Mouse (Mus musculus): ENCODE data around the gene Zbtb24. TPM values are rescaled to one million over a fixed set of nuclear protein-coding genes. Genes with fewer than 3 reads are reported as not detected.

Gene Zbtb24
- total RNA-seq, 4 experiments from 2014 or later: 18.1 to 22.1 (median 20.1) TPM

- DNase-seq (ENCODE audit: low spot score in 2 of 2): no peak
Measured at GRCm38 (mm10) chr10:41464401-41464955, 14.3 kb downstream of the Zbtb24 start.

- no peak for DNase-seq (ENCODE audit: low spot score in 2 of 2)
Measured at GRCm38 (mm10) chr10:41467325-41467724, 17.1 kb downstream of the Zbtb24 start.

DNA sequence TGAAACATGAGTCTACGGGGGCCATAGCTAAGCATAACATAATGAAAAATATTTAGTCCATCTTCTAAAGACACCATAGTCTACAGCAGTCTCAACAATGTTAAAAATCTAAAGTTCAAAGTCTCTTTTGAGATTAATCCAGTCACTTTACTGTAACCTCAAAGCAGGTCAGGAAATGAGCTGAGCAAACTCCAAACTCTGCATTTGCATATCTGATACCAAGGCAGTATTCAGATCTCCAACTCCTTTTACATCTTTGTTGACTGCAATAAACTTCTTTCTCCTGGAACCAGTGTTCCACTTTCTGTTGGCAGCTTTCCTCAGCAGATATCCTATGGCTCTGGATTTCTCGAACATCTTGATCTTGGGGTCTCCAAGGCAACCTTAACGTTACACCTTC lies 20.5 kb downstream of the Zbtb24 start:
- no peak for DNase-seq (ENCODE audit: low spot score in 2 of 2)

DNA sequence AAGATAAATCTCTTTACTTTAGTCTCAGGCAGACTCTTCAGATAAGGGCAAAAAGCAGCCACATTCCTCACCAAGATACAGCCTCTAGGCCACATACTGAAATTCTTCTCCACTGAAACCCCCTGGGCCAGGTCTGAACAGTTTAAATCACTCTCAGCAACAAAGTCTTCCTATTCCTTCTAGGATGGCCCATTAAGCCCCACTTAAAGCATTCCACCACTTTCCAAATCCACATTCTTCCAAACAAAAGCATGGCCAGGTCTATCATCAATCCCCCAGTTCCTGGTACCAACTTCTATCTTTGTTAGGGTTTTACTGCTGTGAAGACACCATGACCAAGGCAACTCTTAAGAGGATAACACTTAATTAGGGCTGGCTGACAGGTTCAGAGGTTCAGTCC lies 22.4 kb downstream of the Zbtb24 start:
- DNase-seq (ENCODE audit: low spot score in 2 of 2): no peak

DNA sequence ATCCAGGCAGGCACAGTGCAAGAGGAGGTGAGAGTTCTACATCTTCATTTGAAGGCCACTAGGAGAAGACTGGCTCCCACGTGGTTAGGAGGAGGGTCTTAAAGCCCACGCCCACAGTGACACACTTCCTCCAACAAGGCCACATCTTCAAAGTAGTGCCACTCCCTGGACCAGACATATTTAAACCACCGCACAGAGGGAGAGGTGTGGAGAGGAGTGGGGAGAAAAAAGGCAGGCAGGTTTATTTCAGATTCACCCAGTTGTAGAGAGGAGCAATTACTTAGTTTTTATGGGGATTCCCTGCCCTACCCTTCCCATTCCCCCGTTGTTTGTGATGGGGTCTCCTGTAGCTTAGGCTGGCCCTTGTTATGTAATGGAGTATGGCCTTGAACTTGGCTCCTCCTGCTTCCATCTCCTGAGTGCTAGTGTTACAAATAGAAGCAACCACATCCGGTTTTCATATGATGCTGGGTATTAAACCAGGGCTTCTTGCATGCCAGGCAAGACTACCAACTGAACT lies 22.8 kb downstream of the Zbtb24 start:
- DNase-seq (ENCODE audit: low spot score in 2 of 2): no peak

DNA sequence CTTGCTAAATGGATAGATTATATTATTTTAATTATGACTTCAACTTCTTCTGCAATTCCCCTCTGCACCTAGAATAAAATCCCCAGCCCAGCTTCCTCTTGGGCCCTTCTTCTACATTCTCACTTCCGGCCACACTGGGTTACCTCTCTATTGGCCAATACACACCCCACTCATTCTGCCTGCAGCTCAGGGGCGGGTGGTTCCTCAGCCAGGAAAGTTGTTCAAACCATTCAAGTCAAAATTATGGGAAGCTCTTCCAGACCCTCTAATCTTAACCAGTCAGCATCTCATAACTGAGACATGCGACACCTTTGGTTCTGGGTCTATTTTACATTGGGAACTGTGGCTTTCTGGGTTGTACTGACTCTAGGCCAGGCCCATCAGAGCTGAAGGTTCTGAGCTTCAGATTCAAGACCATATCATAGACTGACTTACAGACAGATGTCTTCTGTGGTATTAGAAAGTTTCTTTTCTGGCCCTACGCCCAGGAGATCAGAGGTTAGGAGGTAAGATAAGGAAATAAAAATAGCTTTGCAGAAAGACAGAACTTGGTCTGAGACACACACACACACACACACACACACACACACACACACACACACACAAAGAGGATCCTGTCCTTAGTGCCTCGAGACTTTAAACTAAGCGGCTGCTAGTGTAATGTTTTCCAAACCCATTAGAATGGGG lies 23.7 kb downstream of the Zbtb24 start:
- DNase-seq (ENCODE audit: low spot score in 2 of 2): no peak

- DNase-seq (ENCODE audit: low spot score in 2 of 2): no peak
Measured at GRCm38 (mm10) chr10:41474981-41475391, 24.8 kb downstream of the Zbtb24 start.

DNA sequence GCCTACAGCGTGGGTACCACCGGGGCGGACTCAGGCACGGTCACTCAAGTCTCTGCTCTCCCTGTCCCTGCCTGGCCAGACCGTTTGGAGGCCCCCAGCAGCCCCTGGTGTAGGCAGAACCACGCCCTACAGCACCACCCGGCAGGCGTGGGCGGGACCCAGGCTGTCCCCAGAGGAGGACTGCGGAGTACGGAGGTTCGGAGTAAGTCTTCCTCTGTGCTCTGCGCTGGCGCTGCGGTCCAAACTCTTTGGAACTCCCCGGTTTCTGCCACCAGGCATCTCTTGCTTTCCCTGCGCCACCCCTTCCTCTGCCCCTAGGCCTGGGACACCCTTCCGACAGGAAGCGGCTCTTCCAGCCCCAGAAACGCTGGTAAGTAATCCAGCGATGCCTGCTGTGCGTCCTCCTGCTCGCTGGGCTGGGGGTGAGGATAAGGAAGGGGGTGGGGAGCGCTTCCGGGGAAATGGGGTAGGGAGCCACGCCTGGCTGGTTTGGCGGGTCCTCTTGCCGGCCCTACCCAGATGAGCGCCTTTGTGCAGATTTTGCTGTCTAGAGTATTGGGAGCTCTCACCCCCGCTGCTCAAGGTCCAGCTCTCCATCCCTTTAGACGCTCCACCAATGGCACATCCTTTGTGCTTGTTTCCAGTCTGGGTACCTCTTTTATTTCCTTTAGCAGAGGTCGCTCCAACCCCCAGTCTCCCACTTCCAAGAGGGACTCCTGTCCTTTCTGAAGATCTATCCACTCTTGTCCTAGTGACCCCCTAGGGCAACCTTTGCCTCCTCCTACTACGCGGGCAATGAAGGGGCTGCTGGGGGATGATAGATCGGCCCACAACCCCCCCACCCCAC lies 26.2 kb downstream of the Zbtb24 start, which contains the start of gene Mical1:
Gene Mical1 (plus strand): TSS at position 144 of the 847 bp plus-strand sequence.
- DNase-seq (ENCODE audit: low spot score in 2 of 2): peak; percentile 25 to 55

DNA sequence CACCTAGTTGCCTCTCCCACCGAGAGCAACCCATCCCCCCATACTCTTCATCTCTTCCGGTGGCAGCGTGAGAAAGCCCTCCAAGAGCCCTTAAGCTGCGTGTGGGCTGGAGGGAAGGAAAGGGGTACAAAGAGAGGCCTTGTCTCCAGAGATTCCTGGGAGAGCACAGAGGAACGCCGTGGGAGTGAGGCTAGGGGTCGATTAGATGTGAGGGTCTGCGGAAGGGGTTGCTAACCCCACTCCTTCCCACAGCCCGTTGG lies 26.8 kb downstream of the Zbtb24 start:
- DNase-seq (ENCODE audit: low spot score in 2 of 2): no peak

- DNase-seq (ENCODE audit: low spot score in 2 of 2): peak; percentile 29 to 67
Measured at GRCm38 (mm10) chr10:41477278-41478181, 27.3 kb downstream of the Zbtb24 start.

DNA sequence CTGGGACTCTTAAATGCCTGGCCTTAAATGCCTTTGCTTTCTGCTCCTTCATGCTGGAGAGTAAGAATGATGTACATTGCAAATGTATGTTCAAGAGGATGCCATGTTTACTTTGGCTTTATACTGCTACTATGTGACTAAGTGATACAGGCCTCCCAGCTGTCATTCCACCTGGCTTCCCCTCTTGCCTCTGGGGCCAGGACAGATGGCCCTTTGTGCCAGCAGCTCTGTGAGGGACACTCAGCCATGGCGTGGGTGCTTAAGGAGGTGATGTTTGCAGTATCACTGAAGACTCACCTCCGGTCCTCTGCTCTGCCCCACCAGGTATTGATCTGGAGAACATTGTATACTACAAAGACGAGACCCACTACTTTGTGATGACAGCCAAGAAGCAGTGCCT lies 29.8 kb downstream of the Zbtb24 start:
- DNase-seq (ENCODE audit: low spot score in 2 of 2): no peak

DNA sequence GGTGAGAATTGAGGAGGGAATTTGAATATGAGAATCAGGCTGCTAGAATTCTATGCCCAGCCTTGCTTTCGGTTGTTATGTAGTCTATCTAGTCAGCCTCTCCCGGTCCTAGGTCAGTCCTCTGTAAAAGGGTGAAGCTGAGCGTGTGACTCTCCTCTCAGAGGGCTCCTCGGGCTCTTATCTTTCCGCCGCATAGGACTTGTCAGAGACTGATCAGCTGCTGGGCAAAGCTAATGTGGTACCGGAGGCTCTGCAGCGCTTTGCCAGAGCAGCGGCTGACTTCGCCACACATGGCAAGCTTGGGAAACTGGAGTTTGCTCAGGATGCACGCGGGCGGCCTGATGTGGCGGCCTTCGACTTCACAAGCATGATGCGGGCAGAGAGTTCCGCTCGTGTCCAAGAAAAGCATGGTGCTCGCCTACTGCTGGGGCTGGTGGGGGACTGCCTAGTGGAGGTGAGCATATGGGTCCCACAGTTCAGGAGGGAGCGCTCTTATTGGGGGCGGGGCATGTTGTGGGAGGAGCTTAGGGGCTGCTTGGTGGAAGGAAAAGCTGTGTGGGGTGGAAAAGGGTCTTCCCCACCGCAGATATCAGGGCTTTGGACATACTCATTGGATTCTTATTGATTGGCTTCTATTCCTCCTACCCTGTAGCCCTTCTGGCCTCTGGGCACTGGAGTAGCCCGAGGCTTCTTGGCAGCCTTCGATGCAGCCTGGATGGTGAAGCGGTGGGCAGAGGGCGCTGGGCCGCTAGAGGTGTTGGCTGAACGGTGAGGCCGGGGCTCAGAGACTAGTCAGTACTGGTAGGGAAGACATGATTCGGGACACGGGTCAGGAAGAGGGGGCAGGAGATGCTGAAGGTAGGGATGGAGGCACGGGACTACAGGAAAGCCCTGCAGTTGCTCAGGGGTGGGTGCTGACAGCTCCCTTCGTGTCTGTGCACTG lies 31.0 kb downstream of the Zbtb24 start:
- no peak for DNase-seq (ENCODE audit: low spot score in 2 of 2)

DNA sequence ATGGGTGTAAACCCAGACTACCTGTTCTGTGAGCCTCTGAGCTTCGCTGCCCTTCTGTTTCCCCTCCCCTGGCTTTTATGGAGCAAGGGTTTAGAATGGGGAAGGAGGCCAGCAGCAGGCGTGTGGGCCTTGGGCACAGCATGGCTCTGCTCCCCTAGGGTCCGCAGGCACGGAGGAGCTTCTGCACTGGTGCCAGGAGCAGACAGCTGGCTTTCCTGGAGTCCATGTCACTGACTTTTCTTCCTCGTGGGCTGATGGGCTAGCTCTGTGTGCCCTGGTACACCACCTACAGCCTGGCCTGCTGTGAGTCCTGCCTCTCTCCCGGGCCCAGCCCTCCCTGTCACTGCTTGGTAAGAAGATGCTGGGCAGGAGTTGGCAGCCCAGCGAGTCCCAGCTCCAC lies 32.3 kb downstream of the Zbtb24 start:
- no peak for DNase-seq (ENCODE audit: low spot score in 2 of 2)

DNA sequence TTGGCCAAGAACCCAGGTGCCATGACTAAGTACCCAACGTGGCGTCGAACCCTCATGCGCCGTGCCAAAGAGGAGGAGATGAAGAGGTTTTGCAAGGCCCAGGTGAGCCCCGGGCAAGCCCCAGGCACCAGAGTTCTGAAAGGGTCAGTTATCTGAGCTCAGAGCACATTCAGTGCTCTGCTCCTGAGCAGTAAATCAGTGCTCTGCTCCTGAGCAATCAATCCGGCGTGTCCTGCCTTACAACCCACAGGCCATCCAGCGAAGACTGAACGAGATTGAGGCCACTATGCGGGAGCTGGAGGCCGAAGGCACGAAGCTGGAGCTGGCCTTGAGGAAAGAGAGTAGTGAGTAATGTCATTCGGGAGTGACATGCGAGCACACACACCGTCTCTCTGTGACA lies 35.6 kb downstream of the Zbtb24 start:
- no peak for DNase-seq (ENCODE audit: low spot score in 2 of 2)

- DNase-seq (ENCODE audit: low spot score in 2 of 2): no peak
Measured at GRCm38 (mm10) chr10:41486506-41487170, 36.5 kb downstream of the Zbtb24 start.

DNA sequence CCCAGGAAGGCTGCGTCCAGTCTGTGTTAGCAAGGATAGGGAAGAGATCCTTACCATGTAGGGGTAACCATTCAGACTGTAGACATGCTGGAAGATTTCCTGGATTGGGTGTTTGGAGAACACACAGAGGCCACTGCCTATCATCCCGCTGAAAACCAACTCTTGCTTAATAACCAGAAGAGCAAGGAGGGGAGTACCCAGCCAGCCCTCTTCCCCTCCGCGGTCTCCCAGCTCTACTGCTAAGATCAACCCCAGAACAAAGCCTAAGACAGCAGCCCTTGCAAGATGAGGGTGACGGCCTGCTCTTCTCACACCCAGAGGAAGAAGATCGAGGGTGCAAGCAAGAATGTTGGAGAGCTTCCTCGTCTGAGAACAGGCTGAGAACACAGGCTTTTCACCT lies 38.7 kb downstream of the Zbtb24 start:
- DNase-seq (ENCODE audit: low spot score in 2 of 2): no peak

DNA sequence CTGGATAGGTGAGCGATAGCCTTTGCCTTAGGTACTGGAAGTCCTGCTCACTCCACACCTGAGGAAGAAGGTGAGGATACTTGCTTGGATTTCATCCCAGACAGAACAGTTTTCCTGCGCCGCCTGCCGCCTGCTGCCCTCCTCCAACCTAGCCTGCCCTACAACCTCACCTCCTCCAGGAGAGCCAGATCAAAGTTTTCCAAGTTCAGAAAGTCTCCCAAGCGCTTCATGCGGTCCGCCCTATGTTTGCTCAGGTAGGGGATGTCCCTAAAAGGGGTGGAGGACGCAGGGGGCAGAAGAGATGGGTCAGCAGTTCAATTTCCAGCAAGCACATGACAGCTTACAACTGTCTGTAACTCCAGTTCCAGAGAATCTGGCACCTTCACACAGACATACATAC lies 39.1 kb downstream of the Zbtb24 start:
- DNase-seq (ENCODE audit: low spot score in 2 of 2): no peak

DNA sequence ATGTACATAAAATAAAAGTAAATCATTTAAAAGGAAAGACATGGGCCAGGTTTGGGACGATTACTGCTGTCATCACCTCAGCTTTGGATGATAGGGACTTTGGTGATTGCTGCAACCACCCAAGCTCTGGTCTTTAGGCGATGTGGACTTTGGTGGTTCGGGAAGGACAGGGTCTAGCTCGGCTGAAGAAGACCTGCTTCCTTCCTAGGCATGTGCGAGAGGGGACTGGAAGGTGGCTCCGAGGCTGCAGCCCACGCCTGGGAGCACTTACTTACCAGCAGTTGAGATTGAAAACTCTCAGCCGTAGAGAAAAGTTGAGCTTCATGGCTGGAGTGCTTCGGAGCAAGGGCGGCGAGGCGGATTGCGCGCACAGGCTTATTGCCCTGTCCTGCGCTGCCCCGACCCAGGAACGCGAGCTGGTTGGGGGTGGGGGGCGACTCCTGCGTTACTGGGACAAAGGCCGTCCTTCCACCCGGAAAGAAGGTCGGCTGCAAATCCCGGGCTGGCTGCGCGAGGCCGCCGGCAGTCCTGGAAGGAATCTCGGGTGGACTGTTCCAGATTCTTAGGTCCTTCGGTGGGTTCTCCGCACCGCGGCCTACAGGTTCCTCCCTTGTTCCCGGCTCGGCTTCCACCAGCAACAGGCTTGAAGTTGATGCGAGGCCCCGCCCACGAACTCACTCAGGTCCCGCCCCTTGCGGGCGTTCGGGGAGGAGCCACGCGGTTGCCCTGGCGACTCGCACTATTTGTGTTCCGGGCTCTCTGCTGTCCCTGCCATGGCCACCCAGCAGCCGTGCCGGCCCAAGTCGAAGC lies 39.7 kb downstream of the Zbtb24 start, which contains the start of the genes Smpd2 and Ppil6:
Gene Smpd2 (minus strand): TSS at position 662 of the 810 bp plus-strand sequence.
Gene Ppil6 (plus strand): TSS at position 732 of the 810 bp plus-strand sequence.
- peak; percentile 86 to 93 for DNase-seq (ENCODE audit: low spot score in 2 of 2)

GRCm38 (mm10) chr10:41490518-41490873 lies 40.3 kb downstream of the Zbtb24 start:
- no peak for DNase-seq (ENCODE audit: low spot score in 2 of 2)
